Mouse (Mus musculus): Measurements from ENCODE around the gene Limch1. TPM values are rescaled to one million over a fixed set of nuclear protein-coding genes. Genes with fewer than 3 reads are reported as not detected.

Limch1 gene
- total RNA-seq, 2 experiments from 2014 or later, result not detected

GRCm38 (mm10) chr5:66955245-66955644 is 209.6 kb downstream of the Limch1 start:
- no peak for ATAC-seq (replicated peaks; ENCODE audit: low FRiP score, poor library complexity, severe bottlenecking)

- no peak for ATAC-seq (replicated peaks; ENCODE audit: low FRiP score, poor library complexity, severe bottlenecking)
These were observed 212.0 kb downstream of the Limch1 start for GRCm38 (mm10) chr5:66957656-66958055.

- no peak for ATAC-seq (replicated peaks; ENCODE audit: low FRiP score, poor library complexity, severe bottlenecking)
These were observed 212.5 kb downstream of the Limch1 start for GRCm38 (mm10) chr5:66958118-66958517.

- no peak for ATAC-seq (replicated peaks; ENCODE audit: low FRiP score, poor library complexity, severe bottlenecking)
These were observed 214.3 kb downstream of the Limch1 start for GRCm38 (mm10) chr5:66959968-66960367.

- no peak for ATAC-seq (replicated peaks; ENCODE audit: low FRiP score, poor library complexity, severe bottlenecking)
These were observed 219.8 kb downstream of the Limch1 start for GRCm38 (mm10) chr5:66965442-66965841.

DNA sequence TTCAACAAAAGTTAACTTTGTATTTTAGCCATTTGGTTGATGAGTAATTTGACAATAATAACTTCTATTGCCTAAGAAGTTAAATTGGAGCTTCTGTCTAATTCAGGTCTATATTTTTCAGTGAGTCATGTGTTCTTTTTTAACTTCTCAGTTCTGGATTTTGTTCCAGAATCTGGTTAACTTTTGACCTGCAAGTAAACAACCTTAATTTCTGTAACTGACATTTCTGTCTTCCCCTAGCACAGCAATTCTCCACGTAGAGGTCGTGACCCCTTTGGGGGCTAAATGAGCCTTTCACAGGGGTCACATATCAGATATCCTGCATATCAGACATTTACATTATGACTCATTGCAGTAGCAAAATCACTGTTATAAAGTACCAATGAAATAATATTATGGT is 221.5 kb downstream of the Limch1 start:
- ATAC-seq (replicated peaks; ENCODE audit: low FRiP score, poor library complexity, severe bottlenecking), result no peak

DNA sequence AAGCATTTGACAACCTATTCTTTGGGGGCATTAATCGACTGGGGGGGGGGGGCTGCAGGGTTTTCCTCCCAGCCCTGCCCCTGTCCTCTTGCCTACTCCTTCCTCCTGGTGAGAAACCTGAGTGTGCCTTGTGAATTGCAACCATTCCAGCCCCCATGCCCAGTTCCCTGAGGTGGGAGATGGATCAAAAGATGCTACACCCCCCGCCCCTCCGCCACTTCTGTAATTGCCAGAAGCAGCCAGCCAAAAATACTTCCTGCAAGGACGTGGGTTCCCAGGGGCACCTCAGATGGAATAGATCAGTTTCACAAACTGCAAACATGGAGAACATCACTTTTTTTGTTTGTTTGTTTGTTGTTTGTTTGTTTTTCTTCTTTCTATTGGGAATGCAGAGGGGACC is 222.0 kb downstream of the Limch1 start:
- no peak for ATAC-seq (replicated peaks; ENCODE audit: low FRiP score, poor library complexity, severe bottlenecking)

DNA sequence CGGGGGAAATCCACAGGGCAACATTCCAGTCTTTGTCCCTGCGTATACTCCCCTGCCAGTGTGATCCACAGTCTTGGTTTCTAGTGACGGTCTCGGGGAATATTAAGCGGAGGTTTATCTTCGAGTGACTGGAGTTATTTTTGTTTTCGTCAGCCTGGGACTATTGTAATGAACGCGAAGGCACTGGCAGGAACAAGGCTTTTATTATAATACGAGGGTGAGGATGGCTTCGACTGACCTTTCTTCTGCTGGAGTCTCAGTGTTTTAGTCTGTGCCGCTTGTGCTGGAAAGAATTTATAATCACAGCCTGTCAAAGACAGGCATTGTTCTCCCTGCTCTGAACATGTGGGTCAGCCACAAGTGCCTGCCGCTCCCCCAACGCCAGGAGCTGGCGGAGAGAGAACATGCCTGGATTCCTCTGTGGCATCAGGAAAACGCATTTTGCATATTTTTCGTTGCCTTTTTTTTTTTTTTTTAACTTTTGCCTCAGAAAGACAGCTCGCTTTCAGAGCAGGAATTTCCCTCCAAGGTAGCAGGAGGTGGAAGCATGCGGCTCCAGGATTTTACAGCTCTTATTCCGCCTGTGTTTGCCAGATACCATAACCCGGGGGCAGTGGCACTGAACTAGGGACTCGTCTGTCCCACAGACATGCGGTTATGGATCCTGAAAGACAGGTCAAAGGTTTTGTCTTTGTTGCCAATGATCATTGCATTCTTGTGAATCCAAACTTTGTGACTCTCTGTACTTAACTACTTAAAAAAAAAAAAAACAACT is 222.6 kb downstream of the Limch1 start:
- ATAC-seq (replicated peaks; ENCODE audit: low FRiP score, poor library complexity, severe bottlenecking), result no peak

DNA sequence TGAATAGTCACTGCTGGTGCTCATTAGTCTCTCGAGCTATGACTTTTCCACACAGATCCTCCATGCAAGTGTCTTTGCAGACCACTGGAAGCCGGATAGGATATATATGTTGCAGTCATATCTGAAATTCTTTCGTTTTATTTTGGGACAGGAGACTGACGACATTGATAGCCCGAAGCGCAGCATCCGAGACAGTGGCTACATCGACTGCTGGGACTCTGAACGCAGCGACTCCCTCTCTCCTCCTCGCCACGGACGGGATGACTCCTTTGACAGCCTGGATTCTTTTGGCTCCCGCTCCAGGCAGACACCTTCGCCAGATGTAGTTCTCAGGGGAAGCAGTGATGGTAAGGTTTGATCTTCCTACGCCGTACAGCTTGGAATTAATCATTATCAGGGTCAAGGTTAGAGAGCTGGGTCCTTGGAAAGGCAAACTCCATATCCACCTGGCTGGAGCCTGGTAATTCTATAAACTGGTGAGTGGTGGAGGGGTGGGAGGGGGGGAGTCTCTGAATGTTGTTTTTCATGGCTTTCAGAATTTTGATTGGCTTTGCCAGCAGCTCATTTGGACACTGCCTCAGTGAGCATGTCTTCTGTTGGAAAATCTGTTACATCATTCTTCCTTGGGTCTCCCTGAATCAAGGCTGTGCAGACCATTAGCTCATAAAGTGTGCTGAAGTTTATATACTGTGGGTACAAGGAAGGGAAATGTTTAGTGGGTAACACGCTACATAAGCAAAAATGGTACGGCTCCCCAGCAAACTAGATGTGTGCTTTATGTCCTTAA is 223.5 kb downstream of the Limch1 start:
- ATAC-seq (replicated peaks; ENCODE audit: low FRiP score, poor library complexity, severe bottlenecking), result no peak

- no peak for ATAC-seq (replicated peaks; ENCODE audit: low FRiP score, poor library complexity, severe bottlenecking)
These were observed 230.0 kb downstream of the Limch1 start for GRCm38 (mm10) chr5:66975621-66976020.

DNA sequence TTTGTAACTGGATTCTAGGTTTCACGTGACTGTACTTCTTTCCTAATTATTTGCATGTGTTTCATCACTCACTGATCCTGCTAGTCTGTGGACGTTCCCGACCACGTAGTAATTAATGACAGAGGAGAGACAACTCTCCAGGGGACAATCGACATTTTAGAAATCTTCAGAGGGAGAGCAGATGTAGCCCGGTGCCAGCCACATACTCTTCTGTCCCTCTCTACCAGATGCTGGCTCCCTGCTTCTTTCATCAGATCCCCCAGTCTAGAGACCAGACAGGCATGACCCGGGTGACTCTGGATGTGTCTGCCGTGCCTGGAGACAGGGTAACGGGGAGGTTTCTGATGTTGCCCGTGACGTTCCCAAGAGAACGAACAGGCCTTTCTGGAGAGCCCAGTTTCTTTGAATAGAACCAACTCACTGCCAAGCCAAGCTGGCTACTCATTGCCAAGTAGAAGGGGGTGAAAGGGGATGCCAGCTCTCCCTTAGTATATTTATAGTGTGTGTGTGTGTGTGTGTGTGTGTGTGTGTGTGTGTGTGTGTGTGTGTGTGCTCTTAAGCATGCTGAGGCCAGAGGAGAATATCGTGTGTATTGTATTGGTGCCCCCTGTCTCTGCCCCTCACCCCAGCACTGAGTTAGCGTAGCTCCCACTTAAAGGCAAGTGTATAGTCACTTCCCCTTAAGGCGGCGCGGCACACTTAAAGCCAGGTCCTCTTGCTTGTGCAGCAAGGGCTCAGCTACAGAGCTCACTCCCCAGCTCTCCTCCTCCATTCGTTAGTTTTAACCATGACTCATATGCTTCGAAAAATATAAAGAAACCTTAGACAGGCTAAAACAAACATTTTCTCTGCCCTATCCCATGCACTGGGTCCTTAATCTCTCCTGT is 233.9 kb downstream of the Limch1 start:
- ATAC-seq (replicated peaks; ENCODE audit: low FRiP score, poor library complexity, severe bottlenecking), result no peak

- no peak for ATAC-seq (replicated peaks; ENCODE audit: low FRiP score, poor library complexity, severe bottlenecking)
These were observed 235.2 kb downstream of the Limch1 start for GRCm38 (mm10) chr5:66980862-66981261.

DNA sequence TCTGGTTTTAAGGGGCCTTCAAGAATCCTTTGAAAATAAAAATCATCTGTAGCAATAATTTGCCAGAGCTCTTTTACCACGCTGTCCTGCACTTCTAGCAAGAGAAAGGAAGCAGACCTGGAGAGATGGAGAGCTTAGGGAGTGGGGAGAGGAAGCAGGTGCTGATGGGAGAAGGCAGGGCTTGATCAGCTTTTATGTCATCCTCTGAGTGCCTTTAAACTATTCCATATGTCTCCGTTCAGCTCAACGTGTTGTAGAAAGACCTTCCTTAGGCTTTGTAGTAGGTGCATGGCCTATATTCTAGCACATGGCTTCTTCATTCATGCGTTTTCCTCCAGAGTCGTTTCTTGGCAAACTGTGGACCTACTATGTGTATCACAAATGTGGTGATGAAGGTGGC is 237.5 kb downstream of the Limch1 start:
- ATAC-seq (replicated peaks; ENCODE audit: low FRiP score, poor library complexity, severe bottlenecking), result no peak

- no peak for ATAC-seq (replicated peaks; ENCODE audit: low FRiP score, poor library complexity, severe bottlenecking)
These were observed 243.3 kb downstream of the Limch1 start for GRCm38 (mm10) chr5:66988926-66989325.

DNA sequence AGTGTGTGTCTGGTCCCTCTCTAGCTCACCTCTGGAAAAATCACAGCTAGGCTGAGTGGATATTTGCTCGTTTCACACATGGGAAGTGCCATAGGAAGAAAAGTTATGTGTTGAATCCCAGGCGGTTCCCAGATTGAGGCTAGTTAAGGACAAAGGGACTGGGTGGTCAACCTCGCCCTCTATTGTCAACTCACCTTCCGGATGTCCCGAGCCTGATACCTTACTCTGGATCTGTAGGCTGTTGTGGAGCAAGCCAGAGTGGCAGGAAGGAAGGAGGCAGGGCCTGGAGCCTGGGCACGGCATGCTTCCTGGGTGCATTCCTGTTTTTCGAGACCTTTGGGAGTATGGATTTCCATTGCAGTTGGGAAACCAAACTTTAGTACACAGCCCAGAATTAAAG is 243.9 kb downstream of the Limch1 start:
- ATAC-seq (replicated peaks; ENCODE audit: low FRiP score, poor library complexity, severe bottlenecking), result no peak

GRCm38 (mm10) chr5:66992401-66992800 is 246.8 kb downstream of the Limch1 start:
- ATAC-seq (replicated peaks; ENCODE audit: low FRiP score, poor library complexity, severe bottlenecking), result no peak

- ATAC-seq (replicated peaks; ENCODE audit: low FRiP score, poor library complexity, severe bottlenecking), result no peak
These were observed 247.4 kb downstream of the Limch1 start for GRCm38 (mm10) chr5:66993076-66993475.

DNA sequence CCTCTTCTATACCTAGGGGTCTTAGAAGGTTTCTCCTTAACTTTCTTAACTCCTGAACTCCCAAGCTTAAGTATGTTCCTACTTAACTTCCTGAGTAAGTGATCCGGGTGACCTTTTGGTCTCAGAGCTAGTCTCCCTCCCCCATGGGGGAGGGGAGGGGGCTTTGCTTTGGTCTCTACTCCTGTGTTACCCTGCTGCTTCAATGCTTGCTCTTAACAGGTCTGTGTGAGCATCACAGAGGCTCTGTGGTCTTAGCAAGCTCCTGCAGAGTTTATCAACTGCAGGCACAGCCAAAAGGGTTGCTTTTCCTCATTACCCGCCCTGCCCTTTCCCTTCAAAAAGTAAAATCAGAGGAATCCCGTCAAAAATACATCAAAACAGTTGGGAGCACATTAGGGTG is 250.5 kb downstream of the Limch1 start:
- ATAC-seq (replicated peaks; ENCODE audit: low FRiP score, poor library complexity, severe bottlenecking), result no peak

DNA sequence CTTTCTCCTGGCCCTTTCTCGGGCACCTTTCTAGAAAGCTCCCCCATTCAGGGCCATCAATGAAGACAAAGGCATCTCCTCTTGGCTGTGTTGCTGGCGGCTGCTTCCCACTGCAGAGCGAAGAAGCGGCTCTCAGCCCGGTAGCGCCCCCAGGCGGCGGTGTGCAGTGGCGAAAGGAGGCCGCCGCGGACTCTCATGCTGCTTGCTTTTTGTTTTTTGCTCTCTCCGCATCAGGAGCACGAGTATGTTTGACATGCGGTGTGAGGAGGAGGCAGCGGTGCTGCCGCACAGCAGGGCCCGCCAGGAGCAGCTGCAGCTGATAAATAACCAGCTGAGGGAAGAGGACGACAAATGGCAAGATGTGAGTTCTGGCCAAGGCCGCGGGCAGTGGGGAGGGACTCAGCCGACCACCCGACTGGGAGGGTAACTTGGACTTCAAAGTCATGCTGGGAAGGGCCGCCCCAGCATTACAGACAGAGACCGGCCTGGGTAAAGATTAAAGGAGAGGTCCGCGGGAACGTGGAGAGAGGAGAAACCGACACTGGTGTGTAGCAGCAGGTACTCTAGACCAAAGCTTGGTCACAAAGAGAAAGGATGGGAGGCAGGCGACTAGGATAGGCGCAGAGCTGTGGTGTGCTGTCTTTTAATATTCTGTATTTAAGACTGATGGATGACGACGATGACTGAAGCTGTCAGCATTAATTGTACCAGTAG is 251.4 kb downstream of the Limch1 start:
- ATAC-seq (replicated peaks; ENCODE audit: low FRiP score, poor library complexity, severe bottlenecking), result no peak

DNA sequence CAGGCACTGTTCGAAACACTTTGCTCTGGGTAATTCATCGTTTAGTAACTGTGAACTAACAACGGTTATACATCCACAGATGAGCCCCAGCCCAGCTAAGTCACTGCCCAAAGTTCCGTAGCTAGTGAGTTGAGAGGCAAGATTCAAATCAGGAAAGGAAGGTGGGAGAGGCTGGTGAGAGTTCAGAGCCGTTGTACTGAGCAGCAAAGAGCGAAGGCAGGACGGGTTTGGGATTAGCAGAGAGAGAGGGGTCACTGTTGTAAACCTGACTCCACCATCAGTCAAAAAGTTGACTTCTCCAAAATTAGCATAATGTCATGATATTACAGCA is 251.9 kb downstream of the Limch1 start:
- no peak for ATAC-seq (replicated peaks; ENCODE audit: low FRiP score, poor library complexity, severe bottlenecking)

All from erythroid progenitor cell, adult 5-6 weeks (primary cell).